1 mouse cellular context compared by ENCODE assay signal in the genomic region with DNA sequence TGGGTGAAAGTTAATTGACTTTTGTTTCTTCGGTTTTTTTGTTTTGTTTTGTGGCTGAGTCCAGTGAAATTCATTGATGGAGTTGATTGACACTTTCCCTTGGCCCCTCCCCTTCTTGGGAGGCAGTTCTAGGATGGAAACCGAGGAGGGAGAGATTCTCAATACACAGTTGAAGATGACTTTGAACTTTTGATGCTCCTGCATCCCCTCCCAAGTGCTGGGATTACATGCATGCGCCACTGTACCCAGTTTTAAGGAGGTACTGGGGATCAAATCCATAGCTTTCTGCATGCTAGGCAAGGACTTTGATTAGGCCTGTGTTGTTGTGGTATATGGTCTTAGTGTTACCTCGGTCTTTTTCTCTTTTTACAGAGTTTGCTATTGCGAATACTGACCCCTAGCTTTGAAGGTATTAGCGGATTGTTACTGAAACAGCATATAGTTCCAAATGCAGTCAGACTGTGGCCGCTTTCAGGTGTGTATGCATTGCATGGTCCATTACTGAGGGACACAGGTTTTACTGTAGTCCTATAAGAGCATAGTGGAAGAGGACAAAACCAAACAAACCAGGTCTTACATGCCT.
TF ChIP-seq lines count a peak whose summit lies in the region.

No protein-coding gene starts in this region.

TF ChIP-seq in MEL, 35 proteins besides CTCF, POLR2A, EP300 and RAD21 (continued from another document):
- no peak for TF ChIP-seq MAFK (IDR thresholded peaks at IDR 0.05; ENCODE audit: borderline replicate concordance, low read depth, low read length)
- TF ChIP-seq USF2 (IDR thresholded peaks at IDR 0.05; ENCODE audit: borderline replicate concordance in 1 of 2, insufficient read depth in 1 of 2, low read depth in 1 of 2, low read length in 2 of 2), result no peak
- no peak for TF ChIP-seq ZKSCAN1 (IDR thresholded peaks at IDR 0.05; ENCODE audit: low read depth, low read length)
- no peak for TF ChIP-seq MAX (IDR thresholded peaks at IDR 0.05; ENCODE audit: low read length)
